Mouse (Mus musculus) cortical plate, adult 2 months (tissue): ENCODE measurements around the gene Rab11fip2.

Experiments used
- CTCF ChIP-seq: fragments of 200-500 bp; IDR thresholded peaks from 2 replicates; pipeline ENCODE4 v1.5.1; 2011; ENCODE audit warnings: mild to moderate bottlenecking, control low read depth, low read length; ENCODE audit not compliant: insufficient read depth; ENCODE audit errors: extremely low read depth
- POLR2A ChIP-seq: fragments of 200-500 bp; IDR thresholded peaks from 2 replicates; pipeline ENCODE4 v1.6.1; 2011; ENCODE audit warnings: mild to moderate bottlenecking, low read length, control low read depth; ENCODE audit not compliant: insufficient read depth; ENCODE audit errors: extremely low read depth

DNA sequence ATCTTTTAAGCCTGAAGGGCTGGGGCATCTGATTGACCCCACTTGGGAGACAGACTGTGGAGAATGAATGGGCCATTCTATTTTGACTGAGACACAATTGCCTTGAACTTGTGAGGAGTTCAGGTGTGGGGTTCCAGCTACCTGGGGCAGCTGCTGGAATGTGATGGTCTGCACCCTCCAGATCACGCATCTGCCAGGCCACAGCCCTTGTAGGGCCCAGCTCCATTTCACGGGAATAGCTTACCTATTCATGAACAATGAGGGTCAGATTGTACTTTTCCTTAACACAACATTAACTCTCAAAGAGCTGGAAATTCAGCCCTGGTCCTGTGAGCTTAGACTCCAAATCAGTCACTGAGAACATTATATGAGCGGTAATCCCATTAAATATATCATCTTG lies 82.7 kb downstream of the Rab11fip2 start:
- TF ChIP-seq POLR2A (no peak), CTCF (no peak)
